Comparison of ENCODE assay signal across 8 mouse cellular contexts in genomic region chr5:140684343-140685148, GRCm38 (mm10). TPM values are rescaled to one million over a fixed set of nuclear protein-coding genes. Genes with fewer than 3 reads are reported as not detected.
A peak's percentile ranks its signal among the peaks of the same experiment; 100 is the strongest.
DNase-seq lines count a peak whose midpoint lies in the region; ATAC-seq and TF ChIP-seq lines count a peak whose summit lies in the region.

No protein-coding gene starts in this region.

- no peaks in the 10 kb centered on the region for H3K27me3 ChIP-seq in spleen, adult 2 months (ENCODE audit: control insufficient read depth, insufficient read depth, low read length)
- H3K27me3 ChIP-seq in embryonic facial prominence, embryonic 13.5 days, result no peaks in the 10 kb centered on the region
- H3K27me3 ChIP-seq in kidney, embryonic 14.5 days (ENCODE audit: control insufficient read depth, insufficient read depth, low read length), result no peaks in the 10 kb centered on the region
- no peaks in the 10 kb centered on the region for H3K27me3 ChIP-seq in midbrain, embryonic 15.5 days (replicated peaks)

- WGBS in spleen, adult 2 months, result 77% methylated on average over 16 of the region's 16 CpGs
- WGBS in embryonic facial prominence, embryonic 13.5 days, result 56% methylated on average over 16 of the region's 16 CpGs
- 63% methylated on average over 16 of the region's 16 CpGs for WGBS in kidney, embryonic 14.5 days
- 60% methylated on average over 16 of the region's 16 CpGs for WGBS in midbrain, embryonic 15.5 days

- no peaks in the 10 kb centered on the region for H3K9me3 ChIP-seq in embryonic facial prominence, embryonic 13.5 days
- H3K9me3 ChIP-seq in kidney, embryonic 14.5 days (ENCODE audit: control insufficient read depth, low read length), result no peaks in the 10 kb centered on the region
- no peaks in the 10 kb centered on the region for H3K9me3 ChIP-seq in midbrain, embryonic 15.5 days

- no peaks in the 10 kb centered on the region for H3K36me3 ChIP-seq in spleen, adult 2 months (ENCODE audit: control insufficient read depth, insufficient read depth, low read length)
- H3K36me3 ChIP-seq in embryonic facial prominence, embryonic 13.5 days, result peaks cover 70% of the 10 kb centered on the region
- H3K36me3 ChIP-seq in kidney, embryonic 14.5 days (ENCODE audit: control insufficient read depth, insufficient read depth, low read length), result peaks cover 36% of the 10 kb centered on the region
- H3K36me3 ChIP-seq in midbrain, embryonic 15.5 days (replicated peaks), result peaks cover 21% of the 10 kb centered on the region; the same call in 1 of the 2 replicates

- TF ChIP-seq POLR2A in spleen, adult 2 months (IDR thresholded peaks at IDR 0.05; ENCODE audit: low read depth, low read length), result no peak

- no peak overlapping the region for H3K27ac ChIP-seq in spleen, adult 2 months (ENCODE audit: insufficient read depth, low read length)
- H3K27ac ChIP-seq in embryonic facial prominence, embryonic 13.5 days, result no peak overlapping the region
- no peak overlapping the region for H3K27ac ChIP-seq in kidney, embryonic 14.5 days (ENCODE audit: low read depth, low read length)
- no peak overlapping the region for H3K27ac ChIP-seq in midbrain, embryonic 15.5 days

- no peak overlapping the region for H3K4me3 ChIP-seq in spleen, adult 2 months (ENCODE audit: extremely low read depth, insufficient read depth, insufficient read length)
- no peak overlapping the region for H3K4me3 ChIP-seq in embryonic facial prominence, embryonic 13.5 days
- no peak overlapping the region for H3K4me3 ChIP-seq in kidney, embryonic 14.5 days (ENCODE audit: low read length)
- no peak overlapping the region for H3K4me3 ChIP-seq in midbrain, embryonic 15.5 days

- H3K9ac ChIP-seq in embryonic facial prominence, embryonic 13.5 days, result 0 out of 2 replicates have a peak overlapping the region, but pooled peaks have one; percentile 2
- H3K9ac ChIP-seq in kidney, embryonic 14.5 days (ENCODE audit: low read depth, low read length), result no peak overlapping the region
- H3K9ac ChIP-seq in midbrain, embryonic 15.5 days, result no peak overlapping the region

- H3K4me1 ChIP-seq in spleen, adult 2 months (ENCODE audit: control insufficient read depth, insufficient read depth, insufficient read length), result no peaks in the 10 kb centered on the region
- H3K4me1 ChIP-seq in embryonic facial prominence, embryonic 13.5 days, result 0 out of 2 replicates have a peak, but pooled peaks cover 3% of the 10 kb centered on the region
- H3K4me1 ChIP-seq in kidney, embryonic 14.5 days (ENCODE audit: control insufficient read depth, insufficient read depth, low read length), result no peaks in the 10 kb centered on the region
- H3K4me1 ChIP-seq in midbrain, embryonic 15.5 days, result no peaks in the 10 kb centered on the region; the same call in 1 of the 2 replicates

- peak; percentile 39 for DNase-seq in cerebellum, adult 9-10 months
- DNase-seq in cerebellum, adult 9-11 months, result no peak
- peak in 1 of 2 experiments; percentile 39 for DNase-seq in spleen, adult 2 months (ENCODE audit: low read depth in 1 of 2, low spot score in 2 of 2)
- DNase-seq in spleen, adult 12 weeks (ENCODE audit: low spot score), result no peak
- DNase-seq in Muller cell, postnatal 12 days (ENCODE audit: inconsistent ontology term), result no peak

- ATAC-seq in embryonic facial prominence, embryonic 13.5 days (ENCODE audit: insufficient number of reproducible peaks, insufficient read depth, low FRiP score, low TSS enrichment, low read depth), result no peak
- ATAC-seq in kidney, embryonic 14.5 days (ENCODE audit: low FRiP score, low TSS enrichment), result peak; percentile 45; the same call in 1 of the 2 replicates
- peak; percentile 55; the same call in 1 of the 2 replicates for ATAC-seq in midbrain, embryonic 15.5 days (replicated peaks)

- TF ChIP-seq CTCF in spleen, adult 2 months (IDR thresholded peaks at IDR 0.05; ENCODE audit: extremely low read depth, insufficient read depth, insufficient read length, insufficient replicate concordance), result peak; percentile 79; the same call in 1 of the 2 replicates

- no peak overlapping the region for H3K4me2 ChIP-seq in embryonic facial prominence, embryonic 13.5 days
- H3K4me2 ChIP-seq in kidney, embryonic 14.5 days (replicated peaks; ENCODE audit: low read depth, low read length), result no peak overlapping the region
- H3K4me2 ChIP-seq in midbrain, embryonic 15.5 days, result no peak overlapping the region

RNA-seq across cellular contexts. Expression of gene Iqce, which starts 17.6 kb away (rescaled TPM):
- 12.2 and 12.5 TPM in 2 replicates for polyA plus RNA-seq in spleen, adult 2 months (2012; rRNA removed)
- 25.3 and 27.9 TPM in 2 replicates for polyA plus RNA-seq in embryonic facial prominence, embryonic 13.5 days (2015; fragmentation: Nextera tagmentation; extraction: Ambion mirVana)
- 19.4 and 26.8 TPM in 2 replicates for polyA plus RNA-seq in kidney, embryonic 14.5 days (2014; fragmentation: Nextera tagmentation; extraction: Ambion mirVana)
- polyA plus RNA-seq in midbrain, embryonic 15.5 days (2015; fragmentation: Nextera tagmentation; extraction: Ambion mirVana), result 27.4 and 32.2 TPM in 2 replicates

RNA-seq across cellular contexts. Expression of gene Brat1, which starts 20.3 kb away (rescaled TPM):
- 28.3 and 40.5 TPM in 2 replicates for polyA plus RNA-seq in spleen, adult 2 months (2012; rRNA removed)
- 21.7 and 22.0 TPM in 2 replicates for polyA plus RNA-seq in embryonic facial prominence, embryonic 13.5 days (2015; fragmentation: Nextera tagmentation; extraction: Ambion mirVana)
- 12.0 and 14.6 TPM in 2 replicates for polyA plus RNA-seq in kidney, embryonic 14.5 days (2014; fragmentation: Nextera tagmentation; extraction: Ambion mirVana)
- polyA plus RNA-seq in midbrain, embryonic 15.5 days (2015; fragmentation: Nextera tagmentation; extraction: Ambion mirVana), result 25.4 and 25.9 TPM in 2 replicates

RNA-seq across cellular contexts. Expression of gene Ttyh3, which starts 35.7 kb away (rescaled TPM):
- polyA plus RNA-seq in spleen, adult 2 months (2012; rRNA removed), result 95.1 and 118 TPM in 2 replicates
- 45.0 and 47.6 TPM in 2 replicates for polyA plus RNA-seq in embryonic facial prominence, embryonic 13.5 days (2015; fragmentation: Nextera tagmentation; extraction: Ambion mirVana)
- 40.0 and 48.5 TPM in 2 replicates for polyA plus RNA-seq in kidney, embryonic 14.5 days (2014; fragmentation: Nextera tagmentation; extraction: Ambion mirVana)
- 80.3 and 84.2 TPM in 2 replicates for polyA plus RNA-seq in midbrain, embryonic 15.5 days (2015; fragmentation: Nextera tagmentation; extraction: Ambion mirVana)

RNA-seq across cellular contexts. Expression of gene Amz1, which starts 39.4 kb away (rescaled TPM):
- polyA plus RNA-seq in spleen, adult 2 months (2012; rRNA removed), result 17.6 and 19.1 TPM in 2 replicates
- polyA plus RNA-seq in embryonic facial prominence, embryonic 13.5 days (2015; fragmentation: Nextera tagmentation; extraction: Ambion mirVana), result 0.63 and 0.83 TPM in 2 replicates
- 1.1 and 1.5 TPM in 2 replicates for polyA plus RNA-seq in kidney, embryonic 14.5 days (2014; fragmentation: Nextera tagmentation; extraction: Ambion mirVana)
- polyA plus RNA-seq in midbrain, embryonic 15.5 days (2015; fragmentation: Nextera tagmentation; extraction: Ambion mirVana), result 5.0 and 5.2 TPM in 2 replicates
